Comparison of ENCODE assay signal across 8 mouse cellular contexts in the genomic region with DNA sequence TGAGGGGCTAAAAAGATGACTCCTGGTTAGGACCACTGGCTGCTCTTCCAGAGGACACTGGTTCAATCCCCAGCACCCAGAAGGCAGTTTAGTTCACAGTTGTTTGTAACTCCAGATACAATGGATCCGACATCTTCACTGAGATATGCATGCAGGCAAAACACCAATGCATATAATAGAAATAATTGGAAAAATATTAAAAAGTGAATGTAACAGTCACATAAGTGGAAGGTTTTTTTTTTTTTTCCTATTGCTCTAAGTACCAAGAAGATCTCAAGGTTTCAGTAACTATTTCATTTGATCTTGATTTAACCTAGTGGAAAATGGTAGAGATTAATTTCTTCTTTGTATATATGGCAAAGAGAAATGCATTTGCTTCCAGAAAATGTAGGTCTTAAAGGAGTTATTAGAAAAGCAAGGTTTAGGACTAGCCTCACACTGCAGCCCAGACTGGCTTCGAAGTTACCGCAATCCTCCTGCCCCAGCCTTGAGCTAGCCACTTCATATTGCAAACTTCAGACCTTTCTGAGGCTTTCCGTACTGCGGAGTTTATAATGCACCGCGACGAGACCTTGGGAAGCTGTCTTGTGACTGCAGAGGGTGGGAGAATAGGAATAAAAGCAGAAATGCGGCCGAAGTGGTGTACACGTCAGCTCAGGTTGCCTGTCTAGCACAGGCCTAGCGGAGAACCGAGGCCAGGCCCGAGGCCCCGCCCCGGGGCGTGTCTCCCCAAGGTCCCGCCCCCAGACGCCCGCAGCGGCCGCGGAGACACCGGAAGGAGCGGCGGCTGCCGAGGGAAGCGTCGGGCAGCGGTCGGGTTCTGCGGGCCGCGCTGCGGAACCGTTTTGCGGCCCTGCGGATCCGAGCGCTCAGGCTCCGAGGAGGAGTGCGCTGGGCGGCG. TPM values are rescaled to one million over a fixed set of nuclear protein-coding genes. Genes with fewer than 3 reads are reported as not detected.
DNase-seq lines count a peak whose midpoint lies in the region; ATAC-seq and TF ChIP-seq lines count a peak whose summit lies in the region.

A gene (plus strand): TSS at position 747 of the 901 bp plus-strand sequence.

- DNase-seq in MEL (ENCODE audit: low read depth, low spot score): peak; percentile 92
- DNase-seq in cerebellum, adult 2 months: peak; percentile 94 to 96
- DNase-seq in forelimb bud, embryonic 11.5 days (ENCODE audit: low read depth, low spot score): peak; percentile 86
- DNase-seq in layer of hippocampus, adult 9-10 months (ENCODE audit: low spot score): peak; percentile 82
- peak; percentile 85 for DNase-seq in ovary, postnatal 10 days (ENCODE audit: low spot score)
- peak; percentile 90 to 98 for DNase-seq in thymus, postnatal 10 days (ENCODE audit: low spot score in 2 of 2)

- peak within 1 kb of the TSS; percentile 91 to 100 for H3K4me3 ChIP-seq in MEL (ENCODE audit: control insufficient read depth in 1 of 2, insufficient read depth in 1 of 2, low read depth in 2 of 2, low read length in 2 of 2)
- peak within 1 kb of the TSS; percentile 95 for H3K4me3 ChIP-seq in cerebellum, adult 2 months (replicated peaks; ENCODE audit: insufficient read depth, low read depth, low read length)
- H3K4me3 ChIP-seq in lung, embryonic 16.5 days (ENCODE audit: low read length): peak within 1 kb of the TSS; percentile 81

- no peaks in the 10 kb centered on the region for H3K9me3 ChIP-seq in MEL (replicated peaks; ENCODE audit: insufficient read depth, low read length)
- H3K9me3 ChIP-seq in lung, embryonic 16.5 days (ENCODE audit: control insufficient read depth, low read length): no peaks in the 10 kb centered on the region

- TF ChIP-seq POLR2A in MEL (IDR thresholded peaks at IDR 0.05; ENCODE audit: control insufficient read depth in 1 of 2, insufficient read depth in 1 of 2, low read depth in 1 of 2, low read length in 2 of 2, poor library complexity in 1 of 2): peak; percentile 87 to 95; a peak in 3 of 4 replicates
- peak; percentile 92; the same call in 1 of the 2 replicates for TF ChIP-seq POLR2A in cerebellum, adult 2 months (IDR thresholded peaks at IDR 0.05; ENCODE audit: borderline replicate concordance, insufficient read depth, low read length)

- 7% methylated on average over 38 of the region's 44 CpGs for WGBS in cerebellum, adult 2 months
- 7% methylated on average over 40 of the region's 44 CpGs for WGBS in lung, embryonic 16.5 days

- TF ChIP-seq EP300 in MEL (IDR thresholded peaks at IDR 0.05; ENCODE audit: low read depth in 1 of 2, low read length in 2 of 2): no peak

- no peak for TF ChIP-seq CTCF in MEL (IDR thresholded peaks at IDR 0.05 in 2 of 3, conservative IDR thresholded peaks at IDR 0.05 in 1 of 3; ENCODE audit: control insufficient read depth in 1 of 3, insufficient read depth in 1 of 3, low read depth in 2 of 3, low read length in 3 of 3, poor library complexity in 1 of 3, severe bottlenecking in 1 of 3)
- no peak for TF ChIP-seq CTCF in cerebellum, adult 2 months (IDR thresholded peaks at IDR 0.05; ENCODE audit: borderline replicate concordance, insufficient read depth, low read depth, low read length)

- peak within 1 kb of the TSS; percentile 65 for H3K4me2 ChIP-seq in lung, embryonic 16.5 days (ENCODE audit: low read depth, low read length)

- peaks cover 6 to 9% of the 10 kb centered on the region in 2 experiments for H3K4me1 ChIP-seq in MEL (ENCODE audit: control insufficient read depth in 1 of 2, insufficient read depth in 2 of 2, low read length in 2 of 2)
- no peaks in the 10 kb centered on the region; the same call in 1 of the 2 replicates for H3K4me1 ChIP-seq in cerebellum, adult 2 months (ENCODE audit: control insufficient read depth, insufficient read depth, low read length)
- peaks cover 14% of the 10 kb centered on the region for H3K4me1 ChIP-seq in lung, embryonic 16.5 days (replicated peaks; ENCODE audit: control insufficient read depth, insufficient read depth, low read length)

- peaks cover 2 to 9% of the 10 kb centered on the region in 2 experiments; a peak in 3 of 4 replicates for H3K36me3 ChIP-seq in MEL (ENCODE audit: control insufficient read depth in 1 of 2, insufficient read depth in 2 of 2, low read length in 2 of 2)
- no peaks in the 10 kb centered on the region for H3K36me3 ChIP-seq in lung, embryonic 16.5 days (ENCODE audit: control insufficient read depth, insufficient read depth, low read length)

- no peak for TF ChIP-seq RAD21 in MEL (IDR thresholded peaks at IDR 0.05; ENCODE audit: low read depth, low read length)

- H3K9ac ChIP-seq in MEL (ENCODE audit: control insufficient read depth, low read depth, low read length, poor library complexity, severe bottlenecking): peak within 1 kb of the TSS; percentile 79
- peak within 1 kb of the TSS; percentile 86 for H3K9ac ChIP-seq in lung, embryonic 16.5 days (ENCODE audit: low read length)

- H3K27ac ChIP-seq in MEL (ENCODE audit: control insufficient read depth, low read depth, low read length): peak within 1 kb of the TSS; percentile 69
- peak within 1 kb of the TSS; percentile 30 for H3K27ac ChIP-seq in cerebellum, adult 2 months (ENCODE audit: insufficient read depth, low read length)
- peak within 1 kb of the TSS; percentile 74 for H3K27ac ChIP-seq in lung, embryonic 16.5 days (ENCODE audit: low read length)

- H3K27me3 ChIP-seq in MEL (ENCODE audit: control insufficient read depth in 1 of 2, insufficient read depth in 2 of 2, low read length in 2 of 2): no peaks in the 10 kb centered on the region
- no peaks in the 10 kb centered on the region for H3K27me3 ChIP-seq in cerebellum, adult 2 months (ENCODE audit: control insufficient read depth, insufficient read depth, low read length)
- no peaks in the 10 kb centered on the region for H3K27me3 ChIP-seq in lung, embryonic 16.5 days (ENCODE audit: control insufficient read depth, insufficient read depth, low read depth, low read length)

- peaks cover 40% of the 10 kb centered on the region for H3K79me2 ChIP-seq in MEL (ENCODE audit: control insufficient read depth, insufficient read depth, low read length, poor library complexity)

- ATAC-seq in hematopoietic stem cell, adult 5-6 weeks (replicated peaks in 1 of 2; ENCODE audit: insufficient read depth in 1 of 2, low FRiP score in 2 of 2, low TSS enrichment in 1 of 2, low read depth in 1 of 2, poor library complexity in 2 of 2, severe bottlenecking in 2 of 2): peak; percentile 93 to 95
- peak; percentile 98 for ATAC-seq in lung, embryonic 16.5 days (ENCODE audit: low read depth)

TF ChIP-seq in MEL, 35 proteins besides CTCF, POLR2A, EP300 and RAD21:
- TF ChIP-seq CHD2 (IDR thresholded peaks at IDR 0.05; ENCODE audit: low read length) (no peak), MEF2A (IDR thresholded peaks at IDR 0.05; ENCODE audit: extremely low read depth, insufficient replicate concordance, low read depth, low read length, poor library complexity, severe bottlenecking) (no peak), ZMIZ1 (IDR thresholded peaks at IDR 0.05; ENCODE audit: low read depth, low read length) (peak; percentile 90), MYC (IDR thresholded peaks at IDR 0.05; ENCODE audit: low read depth, low read length) (no peak; the same call in 1 of the 2 replicates), HCFC1 (IDR thresholded peaks at IDR 0.05; ENCODE audit: low read depth, low read length) (peak; percentile 69), NELFE (IDR thresholded peaks at IDR 0.05; ENCODE audit: low read depth, low read length) (peak; percentile 90), MAX (IDR thresholded peaks at IDR 0.05; ENCODE audit: low read length) (no peak), UBTF (IDR thresholded peaks at IDR 0.05; ENCODE audit: borderline replicate concordance, insufficient read depth, low read depth, low read length) (0 out of 2 replicates have a peak, but pooled peaks have one; percentile 47), RCOR1 (IDR thresholded peaks at IDR 0.05; ENCODE audit: low read depth, low read length) (no peak), ZC3H11A (IDR thresholded peaks at IDR 0.05; ENCODE audit: low read depth, low read length) (no peak), POLR2AphosphoS2 (IDR thresholded peaks at IDR 0.05; ENCODE audit: low read length) (peak; percentile 80; the same call in 1 of the 2 replicates), KAT2A (conservative IDR thresholded peaks at IDR 0.05; ENCODE audit: low read depth, low read length) (no peak), GATA1 (IDR thresholded peaks at IDR 0.05; ENCODE audit: low read depth, low read length) (no peak), POLR2AphosphoS5 (IDR thresholded peaks at IDR 0.05; ENCODE audit: borderline replicate concordance, low read depth, low read length) (no peak), CHD1 (IDR thresholded peaks at IDR 0.05; ENCODE audit: low read depth, low read length) (no peak), TBP (IDR thresholded peaks at IDR 0.05; ENCODE audit: low read depth, low read length) (peak; percentile 79; the same call in 1 of the 2 replicates), SMC3 (IDR thresholded peaks at IDR 0.05; ENCODE audit: low read depth, low read length) (no peak), MXI1 (IDR thresholded peaks at IDR 0.05; ENCODE audit: low read depth, low read length) (peak; percentile 16; the same call in 1 of the 2 replicates), ELF1 (IDR thresholded peaks at IDR 0.05; ENCODE audit: low read depth, low read length) (peak; percentile 77), NRF1 (IDR thresholded peaks at IDR 0.05; ENCODE audit: insufficient read depth, low read depth, low read length, poor library complexity, severe bottlenecking) (no peak), ZNF384 (IDR thresholded peaks at IDR 0.05; ENCODE audit: low read depth, low read length) (peak; percentile 51), USF1 (IDR thresholded peaks at IDR 0.05; ENCODE audit: low read depth, low read length) (no peak), GABPA (IDR thresholded peaks at IDR 0.05; ENCODE audit: low read depth, low read length) (no peak), TCF12 (IDR thresholded peaks at IDR 0.05; ENCODE audit: low read depth, low read length) (peak; percentile 72), SIN3A (IDR thresholded peaks at IDR 0.05; ENCODE audit: low read length) (no peak; the same call in 1 of the 2 replicates), TAL1 (IDR thresholded peaks at IDR 0.05; ENCODE audit: low read length) (no peak)

RNA-seq across cellular contexts. Expression of the gene that starts here (rescaled TPM):
- total RNA-seq in MEL (2012; rRNA removed): 31.0 and 34.1 TPM in 2 replicates
- 10 to 100 TPM in 1 of 2 experiments, not detected in 1; 32.3 TPM for polyA plus RNA-seq in MEL (2012; ENCODE audit: insufficient read depth in 1 of 2, insufficient read length in 2 of 2, low read depth in 1 of 2, low replicate concordance in 2 of 2, missing spikeins in 1 of 2)
- polyA plus RNA-seq in cerebellum, adult 2 months (2012; rRNA removed): 101 and 111 TPM in 2 replicates
- 58.0 and 72.5 TPM in 2 replicates for total RNA-seq in hematopoietic stem cell, adult 5-6 weeks (2017)
- 57.6 and 58.4 TPM in 2 replicates for polyA plus RNA-seq in lung, embryonic 16.5 days (2015; fragmentation: Nextera tagmentation; extraction: Ambion mirVana)

Comparison
In these comparisons a context has a peak if more than half of its experiments do, and no peak if none do; other contexts are left out.
1. Peak in every context shown above with its lines: DNase-seq, ATAC-seq, H3K4me3 ChIP-seq and H3K27ac ChIP-seq.